Comparison of ENCODE assay signal across 16 mouse cellular contexts in genomic region chr12:111750739-111751138, GRCm38 (mm10).
"Had no signal": no experiment of that assay in that cellular context is flagged by ENCODE, and none has a peak within 500 bp of the region (broad histone marks: within the 10 kb centered on the region; RNA-seq: fewer than 3 reads in every experiment).

No protein-coding gene starts in this region.

- H3K27me3 ChIP-seq: liver, embryonic 13.5 days had no signal

- H3K4me3 ChIP-seq: liver, embryonic 13.5 days had no signal

- DNase-seq: kidney, adult 9 months; kidney, postnatal 14 days; kidney, postnatal 4 days; liver, embryonic 13.5 days; lung, adult 2 months; lung, postnatal 14 days; lung, postnatal 4 days; midbrain, embryonic 14.5 days; right cerebral cortex, adult 18-20 months; right cerebral cortex, postnatal 14 days; right cerebral cortex, postnatal 4 days; thymus, adult 2 months; thymus, postnatal 14 days; thymus, postnatal 4 days had no signal

- H3K4me2 ChIP-seq: liver, embryonic 13.5 days; midbrain, embryonic 11.5 days had no signal

- H3K27ac ChIP-seq: liver, embryonic 13.5 days; stomach, postnatal 0 days had no signal

- H3K9ac ChIP-seq: liver, embryonic 13.5 days had no signal

- H3K9me3 ChIP-seq: liver, embryonic 13.5 days had no signal

- H3K36me3 ChIP-seq: liver, embryonic 13.5 days had no signal
